Mouse (Mus musculus): Measurements from ENCODE around the gene Neurog3. TPM values are rescaled to one million over a fixed set of nuclear protein-coding genes. Genes with fewer than 3 reads are reported as not detected.

Gene Neurog3
- polyA plus RNA-seq, 1 experiment from 2014 or later = 0.13 TPM

Other genes starting within 250 kb of the Neurog3 start
- 1.9 and 2.9 TPM in 2 replicates for gene Col13a1, start 154.0 kb upstream of the Neurog3 start, polyA plus RNA-seq (2015; fragmentation: Nextera tagmentation; extraction: Ambion mirVana)
- gene Fam241b, start 10.8 kb downstream of the Neurog3 start, polyA plus RNA-seq (2015; fragmentation: Nextera tagmentation; extraction: Ambion mirVana) = 194 and 204 TPM in 2 replicates
- gene Tspan15, start 98.2 kb downstream of the Neurog3 start, polyA plus RNA-seq (2015; fragmentation: Nextera tagmentation; extraction: Ambion mirVana) = 21.1 and 23.4 TPM in 2 replicates
- gene Tacr2, start 119.3 kb downstream of the Neurog3 start, polyA plus RNA-seq (2015; fragmentation: Nextera tagmentation; extraction: Ambion mirVana) = not detected in 2 replicates
- gene Hk1, start 246.8 kb downstream of the Neurog3 start, polyA plus RNA-seq (2015; fragmentation: Nextera tagmentation; extraction: Ambion mirVana) = 126 and 135 TPM in 2 replicates